Mouse (Mus musculus) left cerebral cortex, adult 18-20 months (tissue): ENCODE measurements at regions not wholly inside any gene's neighbourhood (a gene's known extent, or its start where the extent isn't known, plus 50 kb on each side); places are given as distances from the start of the nearest gene placed in this dataset.

Experiments
- DNase-seq, 2 experiments: peaks; one replicate each; pipeline ENCODE4 v3.0.0; 2021 to 2022; ENCODE audit warnings: low spot score in 2 of 2, mixed read lengths in 1 of 2

DNA sequence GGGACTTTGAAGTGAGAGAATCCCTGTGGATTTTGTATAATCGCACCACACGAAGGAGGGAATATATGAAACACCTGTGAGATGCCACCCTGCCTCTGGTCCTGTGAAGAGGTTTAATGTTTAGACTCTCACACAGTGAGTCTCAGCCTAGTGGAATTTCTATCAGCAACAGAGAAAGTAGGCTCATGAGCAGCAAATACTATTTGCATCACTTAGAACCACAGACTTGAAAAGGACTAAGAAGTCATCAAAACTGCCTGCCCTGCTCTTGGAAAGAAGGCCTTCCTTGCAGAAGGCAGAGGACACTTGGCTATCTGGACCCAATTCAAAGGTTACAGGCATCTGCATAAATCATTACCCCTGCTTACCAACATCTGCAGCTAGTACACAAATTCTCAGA is 662.1 kb upstream of the Nrsn1 start:
- DNase-seq, result no peak

- no peak for DNase-seq
Observed at GRCm38 (mm10) chr13:25925685-25926084, 655.4 kb upstream of the Nrsn1 start.

DNA sequence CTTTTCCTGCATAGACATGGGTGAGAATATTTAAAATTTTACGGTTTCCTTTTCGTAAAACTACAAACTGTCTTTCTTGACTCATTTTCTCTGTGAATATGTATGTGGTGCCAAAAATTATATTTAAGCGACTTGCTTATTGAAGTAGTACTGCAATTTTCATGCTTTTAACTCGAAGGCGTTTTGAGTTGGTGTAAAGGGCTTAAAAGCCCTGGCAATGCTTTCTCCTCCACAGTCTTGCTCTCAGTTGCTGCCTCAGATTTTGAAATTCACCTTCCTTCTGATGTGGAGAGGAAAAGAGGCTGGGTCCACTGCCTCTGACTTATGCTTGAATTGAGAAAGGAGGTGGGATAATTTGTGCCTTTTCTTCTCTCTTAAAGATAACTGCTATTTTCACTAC is 629.6 kb upstream of the Nrsn1 start:
- DNase-seq, result peak; percentile 5 to 10

DNA sequence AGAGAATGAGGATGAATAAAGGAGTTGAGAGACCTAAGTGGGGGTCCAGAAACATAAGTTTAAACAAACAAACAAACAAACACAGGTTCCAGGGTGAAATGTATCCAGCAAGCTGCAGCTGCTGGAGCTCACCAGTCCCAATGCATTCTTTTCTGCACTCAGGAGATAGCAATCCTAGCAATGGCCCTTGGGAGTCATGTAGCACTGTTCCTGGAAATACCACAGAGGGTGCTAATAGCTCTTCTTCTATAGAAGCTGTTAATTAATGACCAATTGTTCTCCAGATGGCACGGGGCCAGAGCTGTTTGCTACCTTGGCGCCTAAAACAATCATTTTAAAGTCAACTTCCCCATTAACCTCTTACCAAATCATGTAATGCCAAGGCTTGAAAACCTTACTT is 622.8 kb upstream of the Nrsn1 start:
- DNase-seq, result no peak

GRCm38 (mm10) chr13:25882818-25883217 is 612.5 kb upstream of the Nrsn1 start:
- DNase-seq, result no peak

GRCm38 (mm10) chr13:25868923-25869322 is 598.6 kb upstream of the Nrsn1 start:
- no peak for DNase-seq

GRCm38 (mm10) chr13:25858207-25858606 is 587.9 kb upstream of the Nrsn1 start:
- DNase-seq, result no peak

GRCm38 (mm10) chr13:25857569-25857968 is 587.3 kb upstream of the Nrsn1 start:
- DNase-seq, result no peak

DNA sequence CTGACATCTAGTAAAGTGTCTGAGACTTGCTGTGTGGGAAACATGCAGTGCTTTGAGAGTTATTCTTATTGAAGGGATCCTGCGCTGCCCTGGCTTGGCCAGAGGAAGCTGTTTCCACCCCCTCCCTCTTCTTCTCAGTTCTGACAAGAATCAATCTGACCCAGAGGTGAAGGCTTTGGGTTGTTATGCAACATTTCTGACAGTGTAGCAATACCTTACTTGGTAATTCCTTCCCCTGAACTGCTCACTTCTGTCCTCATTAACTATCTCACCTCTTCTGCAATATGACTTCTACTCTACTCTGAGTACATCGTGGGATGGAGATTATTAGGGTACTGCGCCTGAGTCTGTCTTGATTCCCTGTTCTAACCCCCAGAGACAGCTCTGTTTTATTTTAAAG is 586.8 kb upstream of the Nrsn1 start:
- no peak for DNase-seq

DNA sequence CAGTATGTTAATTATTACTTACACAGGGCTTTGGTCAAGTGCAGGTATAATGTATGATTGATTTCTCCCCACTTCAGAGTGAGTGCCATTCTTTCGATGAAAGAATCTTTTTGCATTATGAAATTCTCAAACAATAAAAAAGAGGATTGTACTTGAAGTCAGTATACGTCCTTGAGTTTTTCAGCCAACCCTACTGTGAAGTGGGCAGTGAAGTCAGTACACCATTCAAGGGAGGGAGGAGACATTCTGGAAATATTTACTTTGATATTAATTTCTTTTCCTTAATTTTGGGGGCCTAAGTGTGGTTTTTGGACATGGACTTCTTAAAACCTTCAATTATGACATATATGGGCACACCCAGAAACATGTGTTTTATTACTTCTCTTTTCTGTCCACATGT is 586.2 kb upstream of the Nrsn1 start:
- DNase-seq, result no peak

GRCm38 (mm10) chr13:25848156-25848555 is 577.9 kb upstream of the Nrsn1 start:
- DNase-seq, result no peak

DNA sequence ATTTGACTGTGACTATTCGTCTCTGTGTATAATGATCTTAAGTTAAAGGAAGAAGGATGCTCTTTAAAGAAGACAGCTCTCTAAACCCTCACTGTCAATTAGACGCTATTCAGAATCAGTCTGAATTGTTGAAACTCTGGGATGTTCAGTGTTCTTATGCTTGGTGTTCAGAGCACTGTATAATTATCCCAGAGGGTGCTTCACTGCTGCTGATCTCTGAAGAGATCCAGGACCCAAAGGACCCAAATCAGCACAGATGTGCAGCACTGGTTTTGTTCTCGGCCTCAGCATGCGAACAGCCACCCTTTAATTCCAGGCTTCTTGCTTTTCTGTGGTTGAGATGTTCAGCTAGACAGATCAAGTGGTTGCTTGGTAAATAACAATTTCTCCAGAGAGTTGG is 567.9 kb upstream of the Nrsn1 start:
- DNase-seq, result no peak

GRCm38 (mm10) chr13:25829146-25829924 is 559.0 kb upstream of the Nrsn1 start:
- DNase-seq, result no peak

DNA sequence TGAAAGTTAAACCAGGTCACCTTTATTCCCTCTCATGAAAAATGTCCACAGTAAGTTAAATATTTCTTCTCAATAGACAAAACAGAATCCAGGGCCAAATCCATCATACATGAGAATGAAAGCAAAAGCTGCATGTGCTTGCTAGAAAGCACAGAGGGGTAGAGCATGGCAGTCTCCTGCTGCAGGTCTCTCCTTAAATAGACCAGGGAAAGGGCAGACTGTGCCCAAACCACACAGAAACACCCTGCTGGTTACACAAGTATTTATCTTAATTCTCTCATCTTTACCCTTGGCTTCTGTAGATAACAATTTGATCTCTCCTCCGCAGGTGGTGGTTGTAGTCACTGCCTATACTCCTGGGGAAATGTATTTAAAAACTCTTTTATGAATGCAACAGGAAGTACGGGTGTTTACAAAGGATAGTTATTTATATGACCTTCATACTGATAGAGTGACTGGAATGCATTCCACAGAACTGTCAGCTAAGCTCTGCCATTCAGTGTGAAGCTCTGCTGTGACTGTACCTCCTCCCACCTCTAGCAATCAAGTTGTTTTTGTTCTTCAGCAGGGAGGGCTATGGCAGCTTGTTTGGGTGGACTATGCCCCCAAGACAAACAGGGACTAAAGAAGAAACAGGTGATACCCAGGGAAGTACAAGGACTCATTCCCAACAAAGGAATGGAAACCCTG is 538.4 kb upstream of the Nrsn1 start:
- no peak for DNase-seq

DNA sequence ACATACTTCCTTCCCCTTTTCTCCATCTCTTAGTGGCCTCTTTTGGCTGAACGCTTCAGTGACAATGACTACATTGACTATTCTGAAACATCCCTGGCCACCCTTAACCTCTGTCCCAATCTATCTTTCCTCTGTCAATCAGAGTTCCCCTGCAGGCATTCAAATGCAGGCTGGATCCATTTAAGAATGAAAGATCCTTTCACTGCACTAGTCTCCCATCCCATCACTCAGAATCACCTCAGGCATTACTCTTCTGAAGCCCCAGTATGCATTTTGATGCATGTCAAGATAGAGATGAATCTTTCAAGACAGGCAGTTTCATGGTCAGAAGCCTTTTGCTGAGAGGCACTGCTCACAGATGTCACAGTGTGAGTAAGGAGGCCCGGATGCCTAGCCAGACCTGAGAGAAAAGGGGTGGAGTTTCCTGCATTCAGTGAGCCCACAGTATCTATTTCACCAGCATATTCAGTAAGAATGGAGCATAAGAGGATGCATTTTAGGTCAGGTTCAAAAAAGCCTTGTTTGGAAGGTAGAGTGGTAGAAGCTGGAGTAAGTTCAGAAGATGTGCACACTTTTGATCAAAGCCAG is 523.0 kb upstream of the Nrsn1 start:
- DNase-seq, result no peak

GRCm38 (mm10) chr13:25781161-25781560 is 510.9 kb upstream of the Nrsn1 start:
- no peak for DNase-seq

DNA sequence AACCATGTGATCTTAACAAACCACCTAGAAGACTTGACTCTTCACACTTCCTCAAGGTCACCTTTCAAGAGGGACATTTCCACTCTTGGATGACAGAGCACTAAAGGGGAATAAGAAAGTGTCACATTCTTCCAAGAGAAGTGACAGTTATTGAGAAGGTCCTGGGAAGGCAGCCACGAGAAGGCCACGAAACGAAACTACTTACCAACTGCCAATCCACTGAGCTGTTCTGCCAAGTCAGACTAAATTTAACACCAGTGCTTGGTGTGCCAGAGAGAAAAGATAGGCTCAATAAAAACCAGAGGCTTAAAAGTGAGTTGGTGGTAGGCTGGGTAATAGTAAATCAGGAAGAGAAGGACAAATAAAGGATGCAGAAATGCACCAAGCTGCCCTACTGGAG is 507.4 kb upstream of the Nrsn1 start:
- DNase-seq, result peak in 1 of 2 experiments; percentile 5

DNA sequence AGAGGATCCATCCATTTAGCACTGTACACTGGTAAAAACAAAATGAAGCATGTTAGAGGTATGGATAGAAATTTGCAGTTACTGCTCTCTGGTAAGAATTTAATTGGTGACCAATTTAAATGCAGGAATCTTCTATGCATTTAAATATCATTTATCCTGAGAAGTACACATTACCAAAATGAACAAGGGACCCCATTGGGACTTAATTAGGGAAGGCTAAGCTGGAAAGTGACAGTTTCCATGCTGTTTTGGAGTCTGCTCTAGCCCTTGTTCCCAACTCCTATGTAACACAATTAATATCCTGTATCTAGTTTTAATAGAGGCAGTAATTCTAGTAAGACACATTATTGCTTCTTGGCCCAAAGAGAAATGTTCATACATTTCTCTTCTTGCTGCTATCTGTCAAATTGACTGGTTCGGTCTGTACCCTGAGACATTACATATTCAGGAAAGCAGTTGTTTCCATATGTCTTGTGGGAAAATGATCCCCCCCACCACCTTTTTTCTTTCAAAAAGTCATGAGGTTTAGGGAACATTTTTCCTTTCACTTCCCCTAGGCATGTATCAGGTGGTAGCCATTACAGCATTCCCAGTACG is 504.4 kb upstream of the Nrsn1 start:
- DNase-seq, result no peak

DNA sequence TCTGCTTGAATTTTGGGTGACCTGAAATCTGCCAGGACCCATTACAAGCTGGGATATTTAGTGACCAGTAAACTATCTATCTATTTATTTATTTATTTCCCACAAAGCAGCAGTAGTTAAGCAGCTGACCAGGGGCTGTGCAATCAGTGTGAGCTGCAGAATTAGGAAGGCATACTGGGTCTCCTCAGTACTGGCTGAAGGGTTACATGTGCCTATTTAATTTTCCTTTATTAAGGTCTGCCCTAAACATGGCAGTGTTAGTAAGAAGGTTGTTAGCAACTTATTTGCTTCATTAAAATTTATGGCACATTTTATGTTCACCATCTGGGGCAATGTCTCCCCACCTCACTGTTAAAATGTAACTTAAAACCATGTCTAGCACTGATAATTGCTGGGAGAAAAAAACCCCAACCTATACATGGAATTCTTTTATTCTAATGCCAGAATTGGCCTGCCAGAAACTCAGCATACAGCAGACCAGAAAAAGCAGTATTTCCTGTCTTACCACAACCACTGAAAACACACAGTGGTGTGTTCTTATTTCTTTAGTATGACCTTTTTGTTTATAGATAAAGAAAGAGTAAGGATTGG is 484.3 kb upstream of the Nrsn1 start:
- no peak for DNase-seq

- no peak for DNase-seq
Observed at GRCm38 (mm10) chr13:25751409-25751777, 481.1 kb upstream of the Nrsn1 start.

GRCm38 (mm10) chr13:25750460-25751408 is 480.4 kb upstream of the Nrsn1 start:
- no peak for DNase-seq
